Mouse (Mus musculus) midbrain, embryonic 15.5 days (tissue): ENCODE measurements around the gene Heg1. TPM values are rescaled to one million over a fixed set of nuclear protein-coding genes. Genes with fewer than 3 reads are reported as not detected.

ENCODE experiments used
- ATAC-seq: fragments of 200-750 bp; cut with Nextera tagmentation; replicated peaks from 2 replicates; pipeline ENCODE4 v1.8.0; 2017; ENCODE audit warnings: moderate TSS enrichment
- H3K27ac ChIP-seq: fragments of 300-500 bp; sonication (generic); 2 replicates; pipeline ENCODE4 v1.5.1; 2015; ENCODE audit warnings: mild to moderate bottlenecking, inconsistent platforms
- H3K27me3 ChIP-seq: fragments of 300-500 bp; sonication (generic); replicated peaks from 2 replicates; pipeline ENCODE4 v1.6.1; 2015; ENCODE audit warnings: inconsistent platforms
- H3K36me3 ChIP-seq: fragments of 300-500 bp; sonication (generic); replicated peaks from 2 replicates; pipeline ENCODE4 v1.6.1; 2015; ENCODE audit warnings: inconsistent platforms
- H3K4me1 ChIP-seq: fragments of 300-500 bp; sonication (generic); 2 replicates; pipeline ENCODE4 v1.6.1; 2015; ENCODE audit warnings: inconsistent platforms
- H3K4me2 ChIP-seq: fragments of 300-500 bp; sonication (generic); 2 replicates; pipeline ENCODE4 v1.6.1; 2015; ENCODE audit warnings: inconsistent platforms, mild to moderate bottlenecking, moderate library complexity
- H3K4me3 ChIP-seq: fragments of 300-500 bp; sonication (generic); 2 replicates; pipeline ENCODE4 v1.5.1; 2015; ENCODE audit warnings: mild to moderate bottlenecking, inconsistent platforms
- H3K9ac ChIP-seq: fragments of 300-500 bp; sonication (generic); 2 replicates; pipeline ENCODE4 v1.6.1; 2015; ENCODE audit warnings: mild to moderate bottlenecking, inconsistent platforms
- H3K9me3 ChIP-seq: fragments of 300-500 bp; sonication (generic); 2 replicates; pipeline ENCODE4 v1.6.1; 2016; ENCODE audit warnings: inconsistent platforms
- WGBS: fragments of 180-500 bp; shearing (Covaris S2); methylation state at CpG from one replicate; pipeline ENCODE4 v1.1.7; 2015; ENCODE audit warnings: mixed read lengths; 5-methylcytosine and 5-hydroxymethylcytosine counted together
- polyA plus RNA-seq: library from polyadenylated mRNA; unstranded; fragments of >200 nt; fragmentation: Nextera tagmentation; extraction: Ambion mirVana; gene quantifications from 2 replicates; pipeline ENCODE4 v1.2.1, GENCODE M21; 2015

Heg1 gene
- polyA plus RNA-seq, 1 experiment from 2014 or later: 14.2 TPM

- H3K9me3 ChIP-seq: no peaks in the 10 kb centered on the region
- no peak for ATAC-seq
- no peak overlapping the region for H3K4me3 ChIP-seq
- H3K27me3 ChIP-seq: no peaks in the 10 kb centered on the region
- no peaks in the 10 kb centered on the region for H3K4me1 ChIP-seq
- no peaks in the 10 kb centered on the region for H3K36me3 ChIP-seq
- no peak overlapping the region for H3K4me2 ChIP-seq
- no peak overlapping the region for H3K27ac ChIP-seq
- 92% methylated on average over 7 of the region's 7 CpGs for whole genome bisulfite sequencing
- H3K9ac ChIP-seq: no peak overlapping the region
Measured at GRCm38 (mm10) chr16:33726892-33727291, 42.7 kb downstream of the Heg1 start.

GRCm38 (mm10) chr16:33728427-33728826 is 44.3 kb downstream of the Heg1 start:
- WGBS: 55% methylated on average over 13 of the region's 13 CpGs
- Histone ChIP-seq H3K36me3 (no peaks in the 10 kb centered on the region), H3K4me2 (no peak overlapping the region), H3K27me3 (no peaks in the 10 kb centered on the region), H3K9ac (no peak overlapping the region), H3K27ac (no peak overlapping the region), H3K4me3 (no peak overlapping the region), H3K4me1 (no peaks in the 10 kb centered on the region; the same call in 1 of the 2 replicates), H3K9me3 (no peaks in the 10 kb centered on the region)
- ATAC-seq: no peak; the same call in 1 of the 2 replicates

- WGBS: 84% methylated on average over 12 of the region's 12 CpGs
- ATAC-seq: no peak
- Histone ChIP-seq H3K4me3 (no peak overlapping the region), H3K4me2 (no peak overlapping the region), H3K9me3 (no peaks in the 10 kb centered on the region), H3K36me3 (no peaks in the 10 kb centered on the region), H3K27ac (no peak overlapping the region), H3K27me3 (no peaks in the 10 kb centered on the region), H3K4me1 (peaks cover 15% of the 10 kb centered on the region), H3K9ac (no peak overlapping the region)
Measured at GRCm38 (mm10) chr16:33731291-33731690, 47.1 kb downstream of the Heg1 start.

- Histone ChIP-seq H3K27ac (no peak overlapping the region), H3K9me3 (no peaks in the 10 kb centered on the region), H3K4me1 (peaks cover 25% of the 10 kb centered on the region), H3K9ac (no peak overlapping the region), H3K4me2 (no peak overlapping the region), H3K27me3 (no peaks in the 10 kb centered on the region), H3K4me3 (no peak overlapping the region), H3K36me3 (no peaks in the 10 kb centered on the region)
- no peak for ATAC-seq
- 82% methylated on average over 6 of the region's 6 CpGs for WGBS
Measured at GRCm38 (mm10) chr16:33732237-33732749, 48.1 kb downstream of the Heg1 start.

- H3K27ac ChIP-seq: no peak overlapping the region
Measured at GRCm38 (mm10) chr16:33732846-33733580, 48.8 kb downstream of the Heg1 start.

GRCm38 (mm10) chr16:33733864-33734263 is 49.7 kb downstream of the Heg1 start:
- Histone ChIP-seq H3K9ac (no peak overlapping the region), H3K4me1 (peaks cover 31% of the 10 kb centered on the region), H3K4me2 (no peak overlapping the region), H3K36me3 (no peaks in the 10 kb centered on the region), H3K4me3 (no peak overlapping the region), H3K27ac (peak overlapping the region; percentile 71; the same call in 1 of the 2 replicates), H3K27me3 (no peaks in the 10 kb centered on the region), H3K9me3 (no peaks in the 10 kb centered on the region)
- no peak for ATAC-seq
- 79% methylated on average over 6 of the region's 6 CpGs for WGBS

More at GRCm38 (mm10) chr16:33732846-33733580, 48.8 kb downstream of the Heg1 start:
- H3K4me1 ChIP-seq: peaks cover 31% of the 10 kb centered on the region
- no peak overlapping the region for H3K4me3 ChIP-seq
- H3K36me3 ChIP-seq: no peaks in the 10 kb centered on the region
- no peaks in the 10 kb centered on the region for H3K27me3 ChIP-seq
- 44% methylated on average over 15 of the region's 15 CpGs for WGBS
- no peaks in the 10 kb centered on the region for H3K9me3 ChIP-seq
- H3K9ac ChIP-seq: no peak overlapping the region
- ATAC-seq: no peak
- no peak overlapping the region for H3K4me2 ChIP-seq

GRCm38 (mm10) chr16:33734545-33734944 is 50.4 kb downstream of the Heg1 start:
- H3K4me3 ChIP-seq: no peak overlapping the region
- 4% methylated on average over 10 of the region's 10 CpGs for WGBS
- H3K36me3 ChIP-seq: no peaks in the 10 kb centered on the region
- no peaks in the 10 kb centered on the region for H3K9me3 ChIP-seq
- peak; percentile 86 for ATAC-seq
- H3K27me3 ChIP-seq: no peaks in the 10 kb centered on the region
- H3K4me1 ChIP-seq: peaks cover 31% of the 10 kb centered on the region
- H3K9ac ChIP-seq: no peak overlapping the region
- no peak overlapping the region for H3K4me2 ChIP-seq
- H3K27ac ChIP-seq: peak overlapping the region; percentile 71

GRCm38 (mm10) chr16:33735238-33735637 is 51.1 kb downstream of the Heg1 start:
- no peak overlapping the region for H3K4me3 ChIP-seq
- no peaks in the 10 kb centered on the region for H3K27me3 ChIP-seq
- no peak overlapping the region for H3K9ac ChIP-seq
- no peak for ATAC-seq
- H3K27ac ChIP-seq: peak overlapping the region; percentile 64
- H3K4me1 ChIP-seq: peaks cover 31% of the 10 kb centered on the region
- no peaks in the 10 kb centered on the region for H3K36me3 ChIP-seq
- 40% methylated on average over 5 of the region's 5 CpGs for WGBS
- no peaks in the 10 kb centered on the region for H3K9me3 ChIP-seq
- no peak overlapping the region for H3K4me2 ChIP-seq

- WGBS: 38% methylated on average over 5 of the region's 5 CpGs
- no peaks in the 10 kb centered on the region for H3K9me3 ChIP-seq
- H3K27ac ChIP-seq: no peak overlapping the region
- no peak overlapping the region for H3K4me2 ChIP-seq
- H3K36me3 ChIP-seq: no peaks in the 10 kb centered on the region
- no peak overlapping the region for H3K9ac ChIP-seq
- no peak for ATAC-seq
- H3K27me3 ChIP-seq: no peaks in the 10 kb centered on the region
- H3K4me3 ChIP-seq: no peak overlapping the region
- H3K4me1 ChIP-seq: peaks cover 36% of the 10 kb centered on the region
Measured at GRCm38 (mm10) chr16:33735791-33736190, 51.6 kb downstream of the Heg1 start.

- Histone ChIP-seq H3K27me3 (no peaks in the 10 kb centered on the region), H3K36me3 (no peaks in the 10 kb centered on the region), H3K9me3 (no peaks in the 10 kb centered on the region), H3K9ac (no peak overlapping the region), H3K4me1 (peaks cover 43% of the 10 kb centered on the region), H3K4me2 (no peak overlapping the region), H3K4me3 (no peak overlapping the region), H3K27ac (no peak overlapping the region)
- WGBS: 80% methylated on average over 6 of the region's 6 CpGs
- ATAC-seq: no peak
Measured at GRCm38 (mm10) chr16:33736746-33737145, 52.6 kb downstream of the Heg1 start.

GRCm38 (mm10) chr16:33738949-33739719 is 55.0 kb downstream of the Heg1 start:
- Histone ChIP-seq H3K9ac (no peak overlapping the region), H3K4me2 (no peak overlapping the region), H3K9me3 (no peaks in the 10 kb centered on the region), H3K27me3 (no peaks in the 10 kb centered on the region), H3K27ac (no peak overlapping the region), H3K4me3 (no peak overlapping the region), H3K4me1 (peaks cover 43% of the 10 kb centered on the region), H3K36me3 (no peaks in the 10 kb centered on the region)
- 85% methylated on average over 7 of the region's 7 CpGs for WGBS
- ATAC-seq: no peak

GRCm38 (mm10) chr16:33739802-33740201 is 55.6 kb downstream of the Heg1 start:
- ATAC-seq: peak; percentile 61

More at GRCm38 (mm10) chr16:33739802-33740201, 55.6 kb downstream of the Heg1 start:
- no peaks in the 10 kb centered on the region for H3K27me3 ChIP-seq
- H3K36me3 ChIP-seq: no peaks in the 10 kb centered on the region
- no peak overlapping the region for H3K4me3 ChIP-seq
- H3K4me1 ChIP-seq: peaks cover 40% of the 10 kb centered on the region
- H3K4me2 ChIP-seq: no peak overlapping the region
- H3K27ac ChIP-seq: no peak overlapping the region
- H3K9ac ChIP-seq: no peak overlapping the region
- no peaks in the 10 kb centered on the region for H3K9me3 ChIP-seq
- WGBS: 67% methylated on average over 3 of the region's 3 CpGs
